Mouse (Mus musculus) gastrocnemius, adult 18-20 months (tissue): ENCODE measurements around the gene Gm45618. TPM values are rescaled to one million over a fixed set of nuclear protein-coding genes. Genes with fewer than 3 reads are reported as not detected.

Experiments used
- DNase-seq: peaks from one replicate; pipeline ENCODE4 v3.0.0; 2021; ENCODE audit warnings: low spot score
- total RNA-seq, 2 experiments: library from RNA; stranded (reverse); gene quantifications; 2 replicates each; pipeline ENCODE4 v1.2.3; 2021

Gm45618 gene
- total RNA-seq, 2 experiments from 2014 or later, result not detected

- DNase-seq, result peak; percentile 31
Measured at GRCm38 (mm10) chr7:142094301-142095143, 26.0 kb downstream of the Gm45618 start.

GRCm38 (mm10) chr7:142093696-142094240, 26.8 kb downstream of the Gm45618 start:
- no peak for DNase-seq

GRCm38 (mm10) chr7:142092991-142093390, 27.5 kb downstream of the Gm45618 start:
- DNase-seq, result no peak

- no peak for DNase-seq
Measured at GRCm38 (mm10) chr7:142091848-142092247, 28.7 kb downstream of the Gm45618 start.

- no peak for DNase-seq
Measured at GRCm38 (mm10) chr7:142089648-142090447, 30.7 kb downstream of the Gm45618 start.

- DNase-seq, result no peak
Measured at GRCm38 (mm10) chr7:142088886-142089285, 31.6 kb downstream of the Gm45618 start.

GRCm38 (mm10) chr7:142087069-142087652, 33.4 kb downstream of the Gm45618 start:
- no peak for DNase-seq

GRCm38 (mm10) chr7:142086159-142086905, 34.2 kb downstream of the Gm45618 start:
- DNase-seq, result no peak

- peak; percentile 86 for DNase-seq
Measured at GRCm38 (mm10) chr7:142084820-142085219, 35.7 kb downstream of the Gm45618 start.

- DNase-seq, result peak; percentile 22
Measured at GRCm38 (mm10) chr7:142084395-142084794, 36.1 kb downstream of the Gm45618 start.

- peak; percentile 74 for DNase-seq
Measured at GRCm38 (mm10) chr7:142083588-142084317, 36.8 kb downstream of the Gm45618 start.

- DNase-seq, result no peak
Measured at GRCm38 (mm10) chr7:142082607-142083006, 37.9 kb downstream of the Gm45618 start.

- DNase-seq, result no peak
Measured at GRCm38 (mm10) chr7:142082179-142082578, 38.4 kb downstream of the Gm45618 start.

- no peak for DNase-seq
Measured at GRCm38 (mm10) chr7:142081736-142082135, 38.8 kb downstream of the Gm45618 start.

- no peak for DNase-seq
Measured at GRCm38 (mm10) chr7:142080876-142081275, 39.7 kb downstream of the Gm45618 start.

GRCm38 (mm10) chr7:142079365-142079764, 41.2 kb downstream of the Gm45618 start:
- DNase-seq, result no peak

GRCm38 (mm10) chr7:142077138-142077537, 43.4 kb downstream of the Gm45618 start:
- DNase-seq, result peak; percentile 69

- peak; percentile 53 for DNase-seq
Measured at GRCm38 (mm10) chr7:142074146-142074886, 46.2 kb downstream of the Gm45618 start.

- DNase-seq, result no peak
Measured at GRCm38 (mm10) chr7:142071717-142072116, 48.8 kb downstream of the Gm45618 start.

- no peak for DNase-seq
Measured at GRCm38 (mm10) chr7:142071212-142071578, 49.3 kb downstream of the Gm45618 start.
